Mouse (Mus musculus) megakaryocyte progenitor cell, adult 5-6 weeks (primary cell): ENCODE data around the gene Skap2. TPM values are rescaled to one million over a fixed set of nuclear protein-coding genes. Genes with fewer than 3 reads are reported as not detected.

Experiments
- ATAC-seq: replicated peaks from 2 replicates; pipeline ENCODE4 v1.8.0; 2016; ENCODE audit warnings: mild to moderate bottlenecking, moderate TSS enrichment, inconsistent platforms; ENCODE audit not compliant: poor library complexity
- total RNA-seq, 2 experiments: library from RNA; stranded (forward) in 1 of 2; stranded (reverse) in 1 of 2; fragments of 157-497, 149-512 nt in 1 of 2; fragments of 200-1000 nt in 1 of 2; gene quantifications; 2 replicates each; pipeline versions ENCODE4 v1.2.3 to v1.2.4; 2015 to 2017

The Skap2 gene
- total RNA-seq, 2 experiments from 2014 or later: 103 to 139 TPM

DNA sequence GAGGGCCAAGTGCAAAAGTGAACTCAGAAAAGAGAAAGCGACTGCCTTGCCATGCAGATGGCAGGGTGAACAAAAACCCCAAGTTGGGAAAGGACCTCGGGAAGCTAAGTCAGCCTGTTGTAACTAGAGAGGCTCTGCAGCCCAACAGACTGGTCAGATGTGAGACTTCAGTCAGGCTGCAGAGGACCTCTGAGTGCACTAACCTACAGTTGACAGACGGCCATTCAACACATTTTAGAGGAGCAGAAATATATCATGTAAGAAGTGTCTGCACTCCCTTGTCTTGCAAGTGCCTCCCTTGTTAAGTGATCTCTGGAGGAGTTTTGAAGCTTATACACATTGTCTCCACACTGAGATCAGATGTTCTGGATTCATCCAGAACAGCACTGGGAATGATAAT is 116.6 kb downstream of the Skap2 start:
- ATAC-seq: no peak

GRCm38 (mm10) chr6:51894717-51895116 is 117.6 kb downstream of the Skap2 start:
- ATAC-seq: no peak

DNA sequence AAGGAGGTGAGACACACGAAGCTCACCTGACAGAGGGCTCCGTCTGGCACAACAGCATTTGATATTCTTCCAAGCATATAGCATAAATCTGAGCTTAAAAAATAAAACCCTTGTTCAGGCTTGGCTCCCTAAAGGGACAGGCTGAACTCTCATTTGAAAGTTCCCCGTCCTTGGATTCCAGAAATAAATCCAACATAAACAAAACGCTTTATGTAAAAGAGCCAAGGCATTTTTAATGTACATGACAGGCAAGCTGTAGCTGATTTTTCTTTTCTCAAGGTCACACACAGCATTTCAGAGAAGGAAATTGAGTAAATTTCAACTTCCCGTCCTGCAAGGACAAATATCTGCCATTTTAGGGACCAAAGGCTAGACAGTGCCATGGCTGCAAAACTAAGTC is 122.0 kb downstream of the Skap2 start:
- ATAC-seq: no peak

- ATAC-seq: no peak
Observed at GRCm38 (mm10) chr6:51889824-51890223, 122.5 kb downstream of the Skap2 start.

- no peak for ATAC-seq
Observed at GRCm38 (mm10) chr6:51886902-51887431, 125.4 kb downstream of the Skap2 start.

- ATAC-seq: no peak
Observed at GRCm38 (mm10) chr6:51882880-51883274, 129.5 kb downstream of the Skap2 start.

DNA sequence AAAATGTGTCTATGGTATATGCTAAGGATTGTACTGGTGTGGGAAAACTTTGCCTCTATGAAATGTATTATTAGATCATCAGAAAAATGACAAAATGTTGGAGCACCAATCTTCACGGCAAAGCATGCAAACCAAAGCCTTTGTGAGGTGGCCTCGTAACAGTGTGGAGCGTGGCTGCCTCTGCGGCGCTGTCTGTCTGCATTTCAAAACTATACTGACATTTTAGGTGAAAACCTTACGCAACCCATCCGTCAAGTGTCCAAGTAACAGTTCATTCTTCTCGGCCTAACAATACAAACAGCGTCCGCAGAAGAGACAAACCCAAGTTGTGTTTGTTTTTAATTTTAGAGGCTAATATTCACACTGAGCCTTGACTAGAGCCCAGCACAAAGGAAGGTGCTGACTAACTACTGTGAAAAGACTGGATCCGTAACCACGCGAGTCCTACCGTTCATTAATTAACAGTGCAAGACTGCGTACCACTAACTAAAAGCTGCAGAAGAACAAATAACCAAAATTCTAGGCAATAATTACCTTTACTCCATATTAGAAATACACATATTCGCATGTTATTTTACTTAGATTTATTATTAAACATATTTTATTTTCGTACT is 130.0 kb downstream of the Skap2 start:
- no peak for ATAC-seq

DNA sequence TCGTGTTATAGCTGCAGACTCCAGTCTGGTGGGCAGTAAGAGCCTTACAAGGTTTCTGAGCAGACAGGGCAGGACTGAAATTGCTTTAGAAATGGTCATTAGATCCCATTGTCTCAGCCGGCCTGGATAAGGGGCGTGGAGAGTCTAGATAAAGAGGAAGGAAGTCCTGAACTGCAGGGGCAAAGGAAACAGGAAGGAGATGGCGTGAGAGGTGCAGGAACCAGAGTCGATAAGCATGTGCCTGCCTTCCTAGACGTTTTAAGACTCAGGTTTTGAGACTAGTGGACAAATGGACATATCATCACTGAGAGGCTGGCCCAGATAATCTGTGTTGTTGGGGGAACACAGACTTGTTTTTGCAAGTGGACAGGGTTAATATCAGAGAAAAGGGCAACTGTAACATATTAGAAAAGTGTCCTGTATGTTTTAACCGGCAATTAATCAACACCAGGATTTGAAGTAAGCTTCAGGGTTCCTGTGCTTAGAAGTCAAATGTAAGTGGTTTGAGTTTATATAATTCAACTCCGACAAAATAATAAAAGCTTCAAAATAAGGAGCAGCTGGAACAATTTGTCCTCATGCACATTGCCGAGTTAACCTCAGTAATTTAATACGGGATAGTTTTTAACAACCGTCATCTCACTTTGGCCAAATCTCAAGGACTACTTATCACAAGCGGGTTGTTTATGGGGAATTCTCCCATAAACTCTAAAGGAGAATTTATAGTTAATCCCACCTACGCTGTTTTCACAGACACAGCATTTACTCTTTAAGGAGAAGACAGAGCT is 131.0 kb downstream of the Skap2 start:
- ATAC-seq: peak; percentile 91

DNA sequence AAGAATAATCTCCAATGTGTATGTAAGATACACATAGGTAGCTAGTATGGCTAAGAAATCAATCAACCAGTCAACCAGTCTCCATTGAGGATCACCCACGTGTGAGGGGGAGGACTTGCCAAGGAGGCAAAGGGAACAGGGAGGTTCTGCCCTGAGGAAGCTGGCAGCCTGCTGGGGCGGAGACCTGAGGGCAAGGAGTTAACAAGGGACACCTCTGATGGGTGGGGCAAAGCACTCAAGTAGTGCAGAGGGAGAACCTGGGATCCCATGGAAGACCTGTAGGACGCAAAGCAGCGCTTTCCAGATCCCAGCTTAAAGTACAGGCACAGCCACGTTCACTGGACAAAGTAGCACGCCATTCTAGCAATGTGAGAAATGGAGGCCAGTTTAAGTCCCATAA is 131.6 kb downstream of the Skap2 start:
- ATAC-seq: peak; percentile 49

- ATAC-seq: no peak
Observed at GRCm38 (mm10) chr6:51878551-51878950, 133.8 kb downstream of the Skap2 start.

GRCm38 (mm10) chr6:51876841-51877553 is 135.4 kb downstream of the Skap2 start:
- peak; percentile 49 for ATAC-seq

DNA sequence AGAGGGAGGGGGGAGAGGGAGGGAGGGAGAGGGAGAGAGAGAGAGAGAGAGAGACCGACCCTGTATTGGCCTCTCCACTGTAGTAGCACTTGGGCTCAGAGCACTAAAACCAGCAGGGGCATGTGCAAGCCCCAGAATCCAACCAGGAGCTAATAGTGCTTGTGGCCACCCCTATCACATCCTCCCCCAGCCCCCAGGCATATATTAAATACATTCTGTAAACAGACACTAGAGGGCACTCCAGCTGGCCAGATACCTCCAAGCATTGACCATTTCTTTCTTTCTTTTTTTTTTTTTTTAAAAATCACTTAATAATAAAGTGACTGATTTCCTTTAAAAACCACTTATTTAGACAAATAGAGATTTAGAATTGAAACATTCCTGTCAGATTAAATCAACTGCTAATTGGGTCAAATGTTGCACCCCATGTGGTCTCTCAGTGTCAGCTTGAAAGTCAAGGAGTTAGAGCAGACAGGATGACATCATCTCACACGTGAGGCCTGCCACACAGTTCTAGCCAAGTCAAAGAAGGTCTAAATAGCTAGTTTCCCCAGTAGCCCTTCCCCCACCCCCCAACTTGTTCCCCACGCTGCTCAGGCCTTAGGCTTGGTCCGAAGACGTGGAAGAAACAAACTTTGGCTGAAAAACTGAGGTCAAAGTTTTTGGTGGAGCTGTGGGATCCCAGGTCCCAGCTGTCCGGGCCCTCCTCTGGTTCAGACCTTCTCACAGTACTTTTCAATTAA is 136.3 kb downstream of the Skap2 start:
- peak; percentile 58; the same call in 1 of the 2 replicates for ATAC-seq

- ATAC-seq: no peak
Observed at GRCm38 (mm10) chr6:51874035-51874434, 138.3 kb downstream of the Skap2 start.

DNA sequence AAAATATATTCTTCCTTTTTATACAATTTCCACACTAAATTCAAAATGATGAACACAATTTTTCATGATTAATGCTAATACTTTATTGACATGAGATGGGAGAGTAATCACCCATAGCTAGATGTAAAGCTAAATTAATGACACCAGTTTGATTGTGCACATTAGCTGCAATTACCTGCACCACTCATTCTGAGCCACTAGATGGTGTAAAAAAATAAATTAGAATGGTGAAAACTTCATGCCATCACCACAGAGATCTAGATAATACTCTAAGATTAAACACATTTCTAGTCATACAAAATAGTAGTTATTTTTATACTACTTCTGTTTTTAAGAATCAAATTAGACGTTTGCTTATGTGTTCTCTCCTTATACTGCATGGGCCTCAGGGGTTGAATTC is 141.2 kb downstream of the Skap2 start:
- ATAC-seq: peak; percentile 50; the same call in 1 of the 2 replicates

DNA sequence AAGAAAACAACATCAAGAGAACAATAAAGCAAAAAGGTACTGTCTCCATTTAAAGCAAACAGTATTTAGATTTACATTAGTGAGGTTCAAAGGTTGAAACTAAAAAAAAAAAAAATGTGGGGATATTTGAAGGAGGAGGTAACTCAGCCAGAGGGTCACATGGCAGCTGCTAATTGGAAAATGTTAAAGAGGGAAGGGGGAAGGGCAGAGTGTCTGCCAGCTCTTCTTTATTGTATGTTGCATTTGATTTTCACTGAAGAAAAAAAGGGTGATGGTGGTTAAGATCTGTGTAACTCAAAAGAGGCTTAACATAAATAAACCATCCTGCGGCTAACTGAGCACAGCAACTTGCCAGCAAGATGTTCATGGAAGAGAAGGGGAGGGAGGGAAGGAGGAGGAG is 142.1 kb downstream of the Skap2 start:
- no peak for ATAC-seq

DNA sequence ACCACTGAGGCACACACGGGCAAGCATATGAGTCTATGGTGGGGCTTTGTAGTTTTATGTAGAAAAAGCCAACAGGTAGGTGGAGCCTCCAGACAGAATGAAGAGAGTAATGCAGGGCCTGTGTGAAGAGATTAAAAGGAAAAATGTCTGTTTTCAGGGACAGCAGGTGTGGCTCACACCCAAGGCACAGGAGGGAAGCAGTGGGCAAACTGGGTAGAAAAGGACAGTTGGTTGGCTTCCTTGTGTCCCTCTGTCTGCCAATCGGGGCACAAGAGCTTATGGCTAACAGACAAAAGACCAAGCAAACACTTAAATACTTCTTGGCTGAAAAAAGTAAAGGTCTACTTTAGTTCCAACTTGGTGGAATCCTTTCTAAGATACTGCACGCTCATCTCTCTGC is 145.8 kb downstream of the Skap2 start:
- ATAC-seq: no peak

GRCm38 (mm10) chr6:51863508-51863907 is 148.8 kb downstream of the Skap2 start:
- no peak for ATAC-seq

DNA sequence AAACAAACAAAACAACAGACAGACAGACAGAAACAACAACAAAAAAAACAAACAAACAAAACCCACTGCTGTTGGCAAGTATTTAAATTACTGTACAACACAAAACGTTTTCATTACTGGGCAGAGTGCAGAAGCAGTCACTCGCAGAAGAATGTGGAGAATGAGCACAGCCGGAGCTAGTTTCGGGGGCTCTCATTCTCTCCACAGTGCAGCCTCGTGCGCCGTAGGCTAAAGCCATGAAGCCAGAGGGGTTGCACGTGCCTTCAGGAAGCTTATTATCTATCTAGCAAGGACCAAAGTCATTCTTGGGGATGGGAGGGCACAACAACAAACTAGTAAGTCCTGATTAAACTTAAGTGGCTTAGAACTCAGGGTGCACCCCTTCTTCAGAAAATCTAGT is 152.0 kb downstream of the Skap2 start:
- no peak for ATAC-seq

GRCm38 (mm10) chr6:51857821-51858220 is 154.5 kb downstream of the Skap2 start:
- peak; percentile 100 for ATAC-seq

- no peak for ATAC-seq
Observed at GRCm38 (mm10) chr6:51853291-51853690, 159.1 kb downstream of the Skap2 start.

DNA sequence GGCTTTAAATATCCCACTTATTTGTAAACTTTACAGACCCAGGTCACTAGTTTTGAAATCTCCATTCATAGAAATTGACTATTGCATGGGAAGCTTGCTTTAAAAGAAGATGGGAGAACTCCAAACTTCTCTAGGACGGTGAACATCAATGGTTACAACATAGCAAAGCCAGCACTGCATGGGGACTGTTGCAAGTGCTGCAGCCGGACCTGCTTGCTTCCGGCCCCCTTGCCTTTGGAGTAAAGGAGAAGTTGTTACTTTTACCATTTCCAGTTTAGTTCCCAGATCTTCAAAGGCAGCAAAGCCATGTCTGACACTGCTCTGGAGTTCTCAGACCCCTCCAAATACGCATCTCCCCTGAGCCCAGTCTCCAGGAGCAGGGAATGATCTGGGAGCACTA is 159.7 kb downstream of the Skap2 start:
- peak; percentile 85 for ATAC-seq
